Mouse (Mus musculus): ENCODE data around the gene 4932415D10Rik.
A peak's percentile ranks its signal among the peaks of the same experiment; 100 is the strongest.

Gene 4932415D10Rik

DNA sequence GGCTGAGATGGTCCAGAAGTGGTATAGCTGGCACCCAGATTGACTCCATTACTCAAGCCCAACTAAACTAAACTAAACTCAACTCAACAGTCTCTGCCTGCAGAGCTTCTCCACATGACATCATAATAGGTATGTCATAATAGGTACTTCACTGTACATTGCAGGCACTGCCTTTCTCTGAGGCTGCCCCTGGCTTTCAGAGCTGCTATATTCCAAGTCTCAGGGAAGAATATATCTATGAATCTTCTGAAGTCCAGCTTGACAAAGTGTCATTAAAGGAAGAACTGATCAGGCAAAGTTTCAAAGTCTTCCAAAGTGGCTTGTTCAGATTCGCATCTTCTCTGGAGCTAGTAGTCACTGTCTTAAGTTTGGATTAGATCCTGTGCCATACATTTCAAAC is at the start of gene 4932415D10Rik:
Gene 4932415D10Rik, minus strand, starts transcription at position 101 of the 400 bp plus-strand sequence.
- no peak for DNase-seq (ENCODE audit: low spot score)

- no peak for DNase-seq (ENCODE audit: low spot score)
Observed at GRCm38 (mm10) chr10:82361911-82362310, 45.5 kb upstream of the 4932415D10Rik start.

DNA sequence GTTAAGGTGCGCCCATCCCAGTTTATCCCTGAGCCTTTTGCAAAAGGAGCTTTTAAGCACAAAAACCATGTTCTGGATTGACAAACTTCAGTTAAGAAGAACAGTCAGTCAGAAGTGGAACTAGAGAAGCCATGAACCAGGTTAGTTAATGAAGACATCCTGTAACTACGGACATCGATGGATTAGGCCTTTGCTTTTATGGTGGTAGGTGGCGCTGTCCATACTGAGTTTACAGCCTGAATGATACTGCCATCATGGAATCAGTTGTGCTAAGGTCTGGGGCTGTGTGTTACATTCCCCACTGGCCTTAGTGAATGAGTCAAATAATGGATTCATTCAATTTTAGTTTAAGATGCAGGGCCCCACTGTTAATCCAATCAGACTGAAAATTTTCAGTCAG is 39.0 kb upstream of the 4932415D10Rik start:
- no peak for DNase-seq (ENCODE audit: low spot score)

DNA sequence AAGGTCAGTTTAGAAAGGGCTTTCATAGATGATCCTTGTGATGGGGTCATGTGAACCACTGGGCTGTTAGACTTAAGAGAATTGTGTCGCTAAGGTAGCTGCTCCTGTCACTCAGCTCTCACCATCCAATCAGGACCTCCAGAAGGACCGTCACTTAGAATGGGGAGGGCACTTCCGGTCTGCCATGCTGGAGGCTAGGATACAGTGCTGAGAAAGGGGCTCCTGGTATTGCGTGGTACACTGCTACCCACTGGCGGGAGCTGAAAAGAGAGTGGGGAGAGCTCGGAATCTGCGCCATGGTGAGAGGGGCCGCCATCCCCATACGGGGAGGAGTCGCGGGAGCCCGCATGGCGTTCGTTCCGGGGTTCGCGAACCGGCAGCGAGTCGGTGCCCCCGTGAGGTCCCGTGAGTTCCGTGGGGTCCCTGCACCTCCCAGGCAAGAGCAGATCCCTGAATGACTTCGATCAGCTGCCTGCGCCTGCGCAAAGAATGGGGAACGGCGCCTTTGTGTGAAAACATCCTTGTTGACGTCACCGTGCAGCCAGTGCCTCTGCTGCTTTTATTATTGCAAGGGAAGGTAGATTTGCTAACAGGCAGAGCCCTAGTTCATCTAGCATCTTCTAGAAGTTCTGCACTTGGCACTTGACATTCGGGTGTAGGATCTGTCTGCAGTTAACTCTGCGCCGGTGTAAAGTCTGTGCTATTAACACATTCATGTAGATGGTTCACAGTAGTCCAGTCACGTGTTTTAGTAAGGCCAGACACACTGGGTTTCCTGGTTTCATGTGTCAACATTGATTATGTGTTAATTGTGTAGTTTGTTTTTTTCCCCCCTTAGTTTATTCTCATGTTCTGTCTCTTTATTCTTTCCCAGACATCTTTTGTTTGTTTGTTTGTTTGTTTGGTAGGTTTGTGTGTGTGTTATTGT is 38.0 kb upstream of the 4932415D10Rik start, which contains the start of gene Gm4924:
Gene Gm4924, plus strand, starts transcription at position 173 of the 928 bp plus-strand sequence.
- peak; percentile 88 for DNase-seq (ENCODE audit: low spot score)

GRCm38 (mm10) chr10:82329826-82330225 is 13.4 kb upstream of the 4932415D10Rik start:
- no peak for DNase-seq (ENCODE audit: low spot score)

GRCm38 (mm10) chr10:82320134-82320533 is 3.8 kb upstream of the 4932415D10Rik start:
- DNase-seq (ENCODE audit: low spot score), result no peak

- DNase-seq (ENCODE audit: low spot score), result no peak
Observed at GRCm38 (mm10) chr10:82296440-82296839, 19.9 kb downstream of the 4932415D10Rik start.

DNA sequence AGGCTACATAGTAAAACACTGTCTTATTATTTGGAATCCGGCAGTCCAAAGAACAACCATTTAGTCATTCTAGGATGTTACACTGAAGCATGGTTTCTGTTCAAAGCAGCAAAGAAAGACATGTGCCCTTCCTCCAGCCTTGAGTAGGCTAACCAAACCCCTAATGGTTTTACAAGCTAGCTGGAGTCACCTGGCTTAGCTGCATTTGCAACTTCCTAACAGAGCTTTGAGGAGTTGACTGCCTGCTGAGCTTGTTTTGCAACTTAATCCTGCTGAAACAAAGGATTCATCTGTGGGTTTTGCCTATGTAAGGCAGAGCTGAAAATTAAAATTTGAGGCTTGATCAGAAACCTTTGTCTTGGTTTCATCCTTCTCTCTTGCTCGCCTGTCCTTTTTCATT is 59.1 kb downstream of the 4932415D10Rik start:
- no peak for DNase-seq (ENCODE audit: low spot score)

GRCm38 (mm10) chr10:82245021-82245420 is 71.4 kb downstream of the 4932415D10Rik start:
- DNase-seq (ENCODE audit: low spot score), result no peak

GRCm38 (mm10) chr10:82241401-82241788 is 75.0 kb downstream of the 4932415D10Rik start:
- no peak for DNase-seq (ENCODE audit: low spot score)

DNA sequence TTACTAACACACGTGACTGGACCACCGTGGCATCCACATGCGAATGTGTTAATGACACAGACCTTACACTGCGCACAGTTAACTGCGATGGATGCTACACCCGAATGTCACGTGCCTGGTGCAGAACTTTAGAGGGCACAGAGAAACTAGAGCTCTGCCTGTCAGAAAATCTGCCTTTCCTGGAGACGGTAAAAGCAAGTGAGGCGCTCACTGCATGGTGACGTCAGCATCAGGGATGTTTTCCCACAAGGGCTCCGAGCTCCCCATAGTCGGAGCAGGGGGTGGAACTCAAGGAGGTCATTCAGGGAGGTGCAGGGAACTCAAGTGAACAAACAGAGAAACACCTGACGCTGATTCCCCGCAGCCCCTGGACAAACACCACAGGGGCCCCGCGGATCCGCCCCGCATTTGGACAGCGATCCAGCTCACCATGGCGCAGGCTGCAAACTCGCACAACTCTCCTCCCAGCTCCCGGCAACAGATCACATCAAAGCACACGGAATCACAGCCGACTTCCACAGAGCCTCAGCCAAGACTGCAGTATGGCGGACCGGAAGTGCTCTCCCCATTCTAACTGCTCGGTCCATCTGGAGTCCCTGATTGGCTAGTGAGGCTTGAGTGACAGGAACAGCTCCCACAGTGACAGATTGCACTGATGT is 75.5 kb downstream of the 4932415D10Rik start, which contains the start of gene Zfp938:
Gene Zfp938, minus strand, starts transcription at position 539 of the 659 bp plus-strand sequence.
- DNase-seq (ENCODE audit: low spot score), result peak; percentile 87

Measured in left cerebral cortex, adult 11 months (tissue).